Mouse (Mus musculus) heart, embryonic 13.5 days (tissue): Measurements from ENCODE around the gene Rpl5. TPM values are rescaled to one million over a fixed set of nuclear protein-coding genes. Genes with fewer than 3 reads are reported as not detected.
"Not testable (repeated sequence)": the region's sequence is repeated elsewhere in the genome, so short reads cannot be mapped to it uniquely, and the experiment has no call there.

ENCODE experiments used
- ATAC-seq: fragments of 200-750 bp; cut with Nextera tagmentation; 2 replicates; pipeline ENCODE4 v1.8.0; 2017; ENCODE audit warnings: moderate TSS enrichment; ENCODE audit not compliant: insufficient number of reproducible peaks, low FRiP score, low TSS enrichment; ENCODE audit errors: extremely low read depth
- H3K27ac ChIP-seq: fragments of 300-500 bp; sonication (generic); replicated peaks from 2 replicates; pipeline ENCODE4 v1.5.1; 2015; ENCODE audit warnings: moderate library complexity, mild to moderate bottlenecking, inconsistent platforms
- H3K27me3 ChIP-seq: fragments of 300-500 bp; sonication (generic); replicated peaks from 2 replicates; pipeline ENCODE4 v1.6.1; 2015; ENCODE audit warnings: mild to moderate bottlenecking, inconsistent platforms
- H3K36me3 ChIP-seq: fragments of 300-500 bp; sonication (generic); 2 replicates; pipeline ENCODE4 v1.6.1; 2015; ENCODE audit warnings: mild to moderate bottlenecking, inconsistent platforms
- H3K4me1 ChIP-seq: fragments of 300-500 bp; sonication (generic); 2 replicates; pipeline ENCODE4 v1.6.1; 2015; ENCODE audit warnings: inconsistent platforms
- H3K4me2 ChIP-seq: fragments of 300-500 bp; sonication (generic); 2 replicates; pipeline ENCODE4 v1.6.1; 2015; ENCODE audit warnings: inconsistent platforms, mild to moderate bottlenecking, moderate library complexity
- H3K4me3 ChIP-seq: fragments of 300-500 bp; sonication (generic); 2 replicates; pipeline ENCODE4 v1.5.1; 2015; ENCODE audit warnings: moderate library complexity, mild to moderate bottlenecking, inconsistent platforms
- H3K9ac ChIP-seq: fragments of 300-500 bp; sonication (generic); 2 replicates; pipeline ENCODE4 v1.6.1; 2015; ENCODE audit warnings: inconsistent platforms, mild to moderate bottlenecking, moderate library complexity
- H3K9me3 ChIP-seq: fragments of 300-500 bp; sonication (generic); 2 replicates; pipeline ENCODE4 v1.6.1; 2016; ENCODE audit warnings: inconsistent platforms
- WGBS: fragments of 180-500 bp; shearing (Covaris S2); methylation state at CpG from one replicate; pipeline ENCODE4 v1.1.7; 2015; ENCODE audit warnings: mixed read lengths; 5-methylcytosine and 5-hydroxymethylcytosine counted together
- polyA plus RNA-seq: library from polyadenylated mRNA; unstranded; fragments of >200 nt; fragmentation: Nextera tagmentation; extraction: Ambion mirVana; gene quantifications from 2 replicates; pipeline ENCODE4 v1.2.1, GENCODE M21; 2015

The Rpl5 gene
- polyA plus RNA-seq, 1 experiment from 2014 or later = 50.8 TPM

- no peaks in the 10 kb centered on the region for H3K36me3 ChIP-seq
- H3K27ac ChIP-seq = no peak overlapping the region
- no peak overlapping the region for H3K4me3 ChIP-seq
- no peak overlapping the region for H3K4me2 ChIP-seq
- H3K4me1 ChIP-seq = 0 out of 2 replicates have a peak, but pooled peaks cover 3% of the 10 kb centered on the region
- no peak for ATAC-seq
- WGBS = 74% methylated on average over 4 of the region's 4 CpGs
- H3K27me3 ChIP-seq = no peaks in the 10 kb centered on the region
- H3K9me3 ChIP-seq = no peaks in the 10 kb centered on the region
- H3K9ac ChIP-seq = no peak overlapping the region
Observed at GRCm38 (mm10) chr5:107933202-107933974, 33.1 kb downstream of the Rpl5 start.

DNA sequence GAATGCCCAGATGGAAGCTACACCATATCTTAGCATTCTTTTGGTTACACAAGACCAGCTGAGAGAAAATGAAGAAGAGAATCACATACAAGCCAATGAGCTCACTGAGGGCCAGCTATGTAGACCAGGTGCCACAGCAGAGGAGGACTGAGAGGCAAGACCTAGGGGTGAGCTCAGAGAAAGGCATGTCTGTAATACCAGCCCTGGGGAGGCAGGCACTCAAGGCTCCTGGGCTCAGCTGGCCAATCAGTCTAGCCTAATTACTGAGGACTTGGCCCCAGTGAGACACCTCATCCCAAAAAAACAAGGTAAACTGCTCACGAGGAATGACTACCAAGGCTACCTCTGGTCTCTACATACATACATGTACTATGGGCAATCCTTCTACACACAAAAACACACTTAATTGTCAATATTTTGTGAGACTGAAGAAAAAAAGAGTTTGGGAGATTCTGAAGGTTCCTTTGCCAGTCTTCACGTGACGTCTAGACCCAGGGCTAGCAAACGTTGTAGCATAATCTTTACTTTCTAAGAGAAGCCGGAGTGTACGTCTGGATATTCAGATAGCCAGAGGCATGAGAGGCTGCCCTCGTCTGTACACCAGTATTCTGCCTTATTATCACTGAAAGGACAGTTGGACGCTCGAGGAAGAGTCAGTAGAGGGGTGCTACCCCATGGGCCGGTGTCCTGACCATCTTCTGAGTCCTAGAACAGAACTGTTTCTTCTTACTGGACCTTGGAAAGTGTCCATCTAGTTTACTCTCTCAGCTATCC, 34.7 kb downstream of the Rpl5 start:
- Histone ChIP-seq H3K4me3 (no peak overlapping the region), H3K9me3 (no peaks in the 10 kb centered on the region), H3K36me3 (no peaks in the 10 kb centered on the region), H3K27me3 (no peaks in the 10 kb centered on the region), H3K9ac (no peak overlapping the region), H3K4me1 (peaks cover 6% of the 10 kb centered on the region; the same call in 1 of the 2 replicates), H3K27ac (no peak overlapping the region), H3K4me2 (no peak overlapping the region)
- WGBS = 79% methylated on average over 10 of the region's 10 CpGs
- ATAC-seq = no peak

- ATAC-seq = no peak
- Histone ChIP-seq H3K9ac (no peak overlapping the region), H3K4me3 (no peak overlapping the region), H3K9me3 (no peaks in the 10 kb centered on the region), H3K36me3 (no peaks in the 10 kb centered on the region), H3K4me2 (no peak overlapping the region), H3K4me1 (peaks cover 9% of the 10 kb centered on the region), H3K27ac (no peak overlapping the region), H3K27me3 (no peaks in the 10 kb centered on the region)
- WGBS = 86% methylated on average over 10 of the region's 10 CpGs
Observed at GRCm38 (mm10) chr5:107936625-107937389, 36.5 kb downstream of the Rpl5 start.

DNA sequence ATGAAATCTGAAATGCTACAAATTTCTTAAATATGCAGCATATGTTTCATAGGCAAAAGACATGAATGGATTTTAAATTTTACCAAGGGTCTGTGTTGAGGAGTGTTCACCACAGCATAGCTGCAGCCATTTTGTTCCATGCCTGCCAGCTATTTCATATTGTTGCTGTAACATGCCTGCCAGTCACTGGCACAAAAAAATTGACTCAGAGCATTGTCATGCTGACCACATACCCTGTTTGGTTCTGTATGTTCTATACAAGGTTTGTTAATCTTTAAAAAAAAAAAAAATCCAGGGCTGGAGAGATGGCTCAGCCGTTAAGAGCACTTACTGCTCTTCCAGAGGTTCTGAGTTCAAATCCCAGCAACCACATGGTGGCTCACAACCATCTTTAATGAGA, 38.2 kb downstream of the Rpl5 start:
- H3K9ac ChIP-seq, H3K9me3 ChIP-seq, H3K27me3 ChIP-seq, H3K4me3 ChIP-seq, H3K36me3 ChIP-seq, H3K4me2 ChIP-seq, ATAC-seq, H3K27ac ChIP-seq, H3K4me1 ChIP-seq: not testable (repeated sequence)
- WGBS = 80% methylated on average over 1 of the region's 1 CpGs

DNA sequence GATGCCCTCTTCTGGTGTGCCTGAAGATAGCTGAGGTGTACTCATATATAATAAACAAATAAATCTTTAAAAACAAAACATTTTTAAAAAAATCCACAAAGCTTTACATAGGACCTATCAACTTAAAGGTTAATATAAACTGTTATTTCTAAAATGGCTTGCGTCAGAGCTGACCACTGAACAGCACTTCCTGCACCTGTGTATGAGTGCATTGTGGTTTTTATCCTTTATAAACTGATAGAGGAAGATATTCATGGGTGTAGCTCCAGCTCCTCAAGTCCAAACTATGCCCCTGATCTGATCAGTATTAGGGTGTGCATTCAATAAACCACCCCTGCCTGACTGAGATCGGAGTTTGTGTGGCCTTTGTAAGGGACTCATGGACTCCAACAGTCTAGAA, 38.6 kb downstream of the Rpl5 start:
- WGBS = 93% methylated on average over 2 of the region's 2 CpGs
- Histone ChIP-seq H3K36me3 (no peaks in the 10 kb centered on the region), H3K9me3 (no peaks in the 10 kb centered on the region), H3K4me2 (no peak overlapping the region), H3K27ac (no peak overlapping the region), H3K4me3 (no peak overlapping the region), H3K9ac (no peak overlapping the region), H3K27me3 (no peaks in the 10 kb centered on the region), H3K4me1 (peaks cover 7% of the 10 kb centered on the region)
- ATAC-seq = no peak

- Histone ChIP-seq H3K9me3 (no peaks in the 10 kb centered on the region), H3K27ac (no peak overlapping the region), H3K27me3 (no peaks in the 10 kb centered on the region), H3K4me2 (no peak overlapping the region), H3K4me1 (peaks cover 7% of the 10 kb centered on the region), H3K4me3 (no peak overlapping the region), H3K9ac (no peak overlapping the region), H3K36me3 (no peaks in the 10 kb centered on the region)
- 49% methylated on average over 3 of the region's 3 CpGs for WGBS
- ATAC-seq = no peak
Observed at GRCm38 (mm10) chr5:107939701-107940100, 39.4 kb downstream of the Rpl5 start.

- no peaks in the 10 kb centered on the region for H3K36me3 ChIP-seq
- no peak overlapping the region for H3K9ac ChIP-seq
- H3K4me1 ChIP-seq = peaks cover 7% of the 10 kb centered on the region
- no peak overlapping the region for H3K4me3 ChIP-seq
- H3K27ac ChIP-seq = no peak overlapping the region
- no peak for ATAC-seq
- no peaks in the 10 kb centered on the region for H3K27me3 ChIP-seq
- H3K9me3 ChIP-seq = no peaks in the 10 kb centered on the region
- H3K4me2 ChIP-seq = no peak overlapping the region
- 38% methylated on average over 6 of the region's 6 CpGs for WGBS
Observed at GRCm38 (mm10) chr5:107941222-107941621, 40.9 kb downstream of the Rpl5 start.

- ATAC-seq = no peak
- H3K36me3 ChIP-seq = no peaks in the 10 kb centered on the region
Observed at GRCm38 (mm10) chr5:107942941-107943340, 42.6 kb downstream of the Rpl5 start.

DNA sequence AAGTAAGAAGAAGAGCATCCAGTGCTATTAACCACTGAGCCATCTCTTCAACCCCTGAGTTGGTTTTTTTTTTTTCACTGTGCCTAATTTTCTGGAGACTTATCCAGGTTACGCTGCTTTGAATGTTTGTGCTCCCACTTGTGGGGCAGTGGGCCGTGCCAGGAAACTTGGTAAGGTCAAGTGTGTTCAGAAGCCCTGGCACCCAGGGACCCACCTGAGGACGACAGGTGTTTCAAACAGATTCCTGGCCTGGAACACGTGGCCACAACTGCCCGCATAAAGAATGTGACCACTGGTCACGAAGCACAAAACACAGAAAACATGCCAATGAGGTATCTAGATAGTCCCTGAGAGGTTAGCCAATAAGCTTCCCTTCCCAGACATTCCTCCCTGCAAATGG, 43.2 kb downstream of the Rpl5 start:
- Histone ChIP-seq H3K4me2 (no peak overlapping the region), H3K4me3 (no peak overlapping the region), H3K9ac (no peak overlapping the region), H3K27ac (no peak overlapping the region), H3K4me1 (peaks cover 25% of the 10 kb centered on the region), H3K9me3 (no peaks in the 10 kb centered on the region), H3K36me3 (no peaks in the 10 kb centered on the region), H3K27me3 (no peaks in the 10 kb centered on the region)
- WGBS = 79% methylated on average over 6 of the region's 6 CpGs
- ATAC-seq = no peak

More at GRCm38 (mm10) chr5:107942941-107943340, 42.6 kb downstream of the Rpl5 start:
- no peaks in the 10 kb centered on the region for H3K9me3 ChIP-seq
- H3K27me3 ChIP-seq = no peaks in the 10 kb centered on the region
- no peak overlapping the region for H3K9ac ChIP-seq
- no peak overlapping the region for H3K4me3 ChIP-seq
- no peak overlapping the region for H3K27ac ChIP-seq
- no peak overlapping the region for H3K4me2 ChIP-seq
- H3K4me1 ChIP-seq = peaks cover 23% of the 10 kb centered on the region
- WGBS = 80% methylated on average over 1 of the region's 1 CpGs

DNA sequence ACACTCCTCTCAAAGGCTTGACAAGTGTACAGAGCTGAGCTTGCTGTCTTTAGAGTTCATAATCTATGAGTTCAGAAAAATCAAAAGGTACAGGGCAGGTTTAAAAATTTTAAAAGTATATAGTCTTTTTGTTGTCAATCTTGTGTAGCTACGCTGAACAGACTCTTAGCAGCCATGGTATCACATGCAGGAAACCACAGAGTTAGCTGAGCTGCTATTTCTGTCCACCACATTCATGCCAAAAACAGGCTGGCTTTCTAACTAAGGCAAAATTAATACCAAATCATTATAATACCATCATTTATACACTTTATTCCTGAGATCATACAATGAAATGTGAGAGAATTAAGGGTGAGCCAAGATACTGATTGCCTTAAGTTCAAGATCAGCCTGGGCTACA, 46.2 kb downstream of the Rpl5 start:
- Histone ChIP-seq H3K9me3 (no peaks in the 10 kb centered on the region), H3K4me1 (peaks cover 18% of the 10 kb centered on the region), H3K27ac (peak overlapping the region; percentile 62), H3K36me3 (no peaks in the 10 kb centered on the region), H3K4me3 (no peak overlapping the region), H3K4me2 (no peak overlapping the region), H3K9ac (no peak overlapping the region), H3K27me3 (no peaks in the 10 kb centered on the region)
- WGBS = 80% methylated on average over 1 of the region's 1 CpGs
- no peak for ATAC-seq

GRCm38 (mm10) chr5:107947548-107947947, 47.2 kb downstream of the Rpl5 start:
- Histone ChIP-seq H3K9ac (no peak overlapping the region), H3K9me3 (no peaks in the 10 kb centered on the region), H3K27me3 (no peaks in the 10 kb centered on the region), H3K36me3 (no peaks in the 10 kb centered on the region), H3K27ac (peak overlapping the region; percentile 62), H3K4me1 (peaks cover 18% of the 10 kb centered on the region), H3K4me2 (no peak overlapping the region), H3K4me3 (no peak overlapping the region)
- WGBS = 56% methylated on average over 2 of the region's 2 CpGs
- peak; percentile 37; the same call in 1 of the 2 replicates for ATAC-seq
